Mouse (Mus musculus) inflammation-experienced regulatory T-cells (primary cell): ENCODE results near the gene Faxc. TPM values are rescaled to one million over a fixed set of nuclear protein-coding genes. Genes with fewer than 3 reads are reported as not detected.

Source experiments
- polyA plus RNA-seq, 2 experiments: library from polyadenylated mRNA; unstranded; fragments of 100-300 nt; shearing (Covaris generic); gene quantifications; one replicate each; pipeline ENCODE4 v1.2.1; 2017

Faxc gene
- 1 to 10 TPM in 1 of 2 experiments, under 1 TPM in 1; 0.17 to 1.1 TPM for polyA plus RNA-seq

DNA sequence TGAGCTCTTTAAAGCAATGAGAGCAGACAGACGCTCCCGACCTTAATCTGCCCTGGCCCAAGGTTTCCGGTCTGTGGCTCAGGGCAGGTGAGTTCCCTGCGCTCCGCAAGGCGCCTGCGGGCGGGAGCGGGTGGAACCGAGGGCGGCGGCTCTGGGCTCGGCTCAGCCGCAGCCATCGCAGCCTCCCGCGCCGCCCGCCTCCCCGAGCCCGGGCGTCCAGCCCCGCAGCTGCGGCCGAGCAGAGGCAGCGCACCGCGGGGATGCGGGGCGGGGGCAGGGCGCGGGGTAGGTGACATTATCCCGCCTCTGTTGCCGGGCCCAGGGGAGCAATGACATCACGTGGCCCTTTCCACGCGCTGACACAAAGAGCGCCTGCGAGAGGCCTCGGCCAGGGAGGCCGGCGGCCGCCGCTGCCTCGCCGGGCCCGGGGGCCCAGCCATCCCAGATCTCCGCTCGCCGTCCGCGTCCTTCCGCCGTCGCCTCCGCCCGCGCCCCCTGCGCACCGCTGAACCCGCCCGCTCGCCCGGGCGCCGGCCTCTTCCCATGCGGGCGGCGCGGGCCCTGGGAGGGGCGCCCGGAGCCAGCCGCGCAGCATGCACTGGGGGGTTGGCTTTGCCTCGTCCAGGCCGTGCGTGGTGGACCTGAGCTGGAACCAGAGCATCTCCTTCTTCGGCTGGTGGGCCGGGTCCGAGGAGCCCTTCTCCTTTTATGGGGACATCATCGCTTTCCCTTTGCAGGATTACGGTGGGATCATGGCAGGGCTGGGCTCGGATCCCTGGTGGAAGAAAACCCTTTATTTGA is at the start of gene Faxc:
Faxc (plus strand) TSS at position 359 of the 801 bp plus-strand sequence.

Other genes with a start within 250 kb of the Faxc start
- gene Prdm13, start 245.4 kb upstream of the Faxc start, polyA plus RNA-seq: 1 to 10 TPM in 1 of 2 experiments, not detected in 1; 3.5 TPM
- 10 to 100 TPM; 29.6 to 40.3 TPM for gene Ccnc, start 203.6 kb upstream of the Faxc start, polyA plus RNA-seq
- 10 to 100 TPM; 20.7 to 20.8 TPM for gene Usp45, start 164.2 kb upstream of the Faxc start, polyA plus RNA-seq
- 10 to 100 TPM; 15.1 to 18.7 TPM for gene Tstd3, start 164.1 kb upstream of the Faxc start, polyA plus RNA-seq
- 100 to 1,000 TPM; 148 to 153 TPM for gene Pnisr, start 83.7 kb upstream of the Faxc start, polyA plus RNA-seq
- gene Coq3, start 51.7 kb upstream of the Faxc start, polyA plus RNA-seq: 10 to 100 TPM; 10.6 to 13.5 TPM